Mouse (Mus musculus) 3T3-L1 (cell line): ENCODE data around the gene Crygc.
"Not testable (repeated sequence)": the region's sequence is repeated elsewhere in the genome, so short reads cannot be mapped to it uniquely, and the experiment has no call there.

Experiments used
- DNase-seq: peaks from one replicate; pipeline ENCODE4 v3.0.0-alpha.2; 2015; ENCODE audit warnings: low read depth, low spot score

The Crygc gene

DNA sequence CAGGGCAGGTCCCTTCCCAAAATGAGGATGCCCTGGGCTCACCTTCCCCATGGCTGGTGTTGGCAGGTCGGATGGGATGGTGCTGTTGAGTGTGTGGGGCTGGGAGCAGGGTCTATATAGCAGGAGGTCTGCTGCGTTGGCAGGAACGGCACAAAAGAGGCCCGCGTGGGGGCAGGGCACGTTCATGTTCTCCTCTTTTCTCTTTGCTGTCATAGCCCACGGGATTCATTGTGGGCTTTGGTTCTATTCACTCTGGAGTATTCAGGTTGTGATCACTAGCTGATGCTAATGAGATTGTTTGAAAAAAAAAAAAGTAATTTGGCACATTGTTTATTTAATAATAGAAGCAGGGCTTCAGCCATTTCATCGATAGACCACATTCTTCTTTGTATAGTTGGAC lies 10.1 kb downstream of the Crygc start, which contains the start of gene Crygd:
Gene Crygd (minus strand): TSS at position 101 of the 400 bp plus-strand sequence.
- DNase-seq: no peak

DNA sequence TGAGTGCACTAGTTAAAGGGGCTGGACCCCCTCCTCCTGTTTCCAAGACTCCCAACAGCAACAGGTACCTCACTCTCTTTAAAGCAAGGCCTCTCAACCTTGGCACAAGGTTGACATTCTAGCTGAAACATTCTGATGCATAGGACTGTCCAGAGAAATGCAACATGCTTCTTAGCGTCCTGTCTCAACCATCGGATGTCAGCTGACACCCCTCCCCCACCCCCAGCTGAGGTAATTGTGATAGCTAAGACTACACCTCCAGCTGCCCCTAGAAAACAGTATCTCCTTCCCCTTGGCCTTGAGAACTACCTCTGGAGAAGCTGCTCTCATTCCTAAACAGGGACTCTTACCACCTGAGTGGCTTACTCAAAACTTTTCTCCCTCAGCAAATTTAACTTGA lies 21.3 kb downstream of the Crygc start:
- DNase-seq: no peak

DNA sequence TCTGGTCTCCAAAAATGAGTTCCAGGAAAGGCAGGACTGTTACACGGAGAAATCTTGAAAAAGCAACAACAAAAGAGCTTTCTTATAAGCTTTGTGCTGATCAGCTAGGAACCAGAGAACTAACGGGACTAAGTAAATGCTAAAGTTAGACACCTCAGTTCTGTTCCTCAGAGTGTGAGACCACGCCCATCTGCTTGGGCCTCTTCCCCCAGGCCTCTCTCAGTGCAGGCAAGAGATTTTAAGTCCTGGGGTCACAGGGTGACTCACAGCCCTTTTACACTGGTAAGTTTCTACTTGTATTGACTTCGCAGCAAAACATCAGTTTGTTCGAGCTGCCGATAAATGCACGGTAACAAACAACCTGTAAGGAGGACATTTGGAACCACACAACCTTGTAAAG lies 21.8 kb downstream of the Crygc start:
- DNase-seq: peak; percentile 18

GRCm38 (mm10) chr1:65050952-65051351 lies 22.5 kb downstream of the Crygc start, which contains the start of gene Cryge:
Gene Cryge (minus strand): TSS chr1:65051149.
- DNase-seq: not testable (repeated sequence)

DNA sequence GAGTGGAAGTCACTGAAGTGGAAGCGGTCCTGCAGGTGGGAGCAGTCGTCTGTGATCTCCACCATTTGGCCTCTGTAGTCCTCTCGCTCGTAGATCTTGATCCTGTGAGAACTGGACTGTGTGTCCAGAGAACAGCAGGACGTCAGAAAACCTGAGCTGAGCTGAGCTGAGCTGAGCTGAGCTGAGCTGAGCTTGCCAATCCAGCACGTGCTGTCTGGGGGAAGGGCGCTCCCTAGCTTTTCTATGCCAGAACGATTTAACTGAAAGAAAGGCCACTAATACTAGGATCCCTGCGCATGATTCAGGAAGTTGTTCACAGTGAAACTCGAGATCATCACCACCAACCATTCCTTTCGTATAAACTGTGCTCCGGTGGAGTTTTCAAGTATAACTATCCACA lies 24.7 kb downstream of the Crygc start:
- peak; percentile 18 for DNase-seq

DNA sequence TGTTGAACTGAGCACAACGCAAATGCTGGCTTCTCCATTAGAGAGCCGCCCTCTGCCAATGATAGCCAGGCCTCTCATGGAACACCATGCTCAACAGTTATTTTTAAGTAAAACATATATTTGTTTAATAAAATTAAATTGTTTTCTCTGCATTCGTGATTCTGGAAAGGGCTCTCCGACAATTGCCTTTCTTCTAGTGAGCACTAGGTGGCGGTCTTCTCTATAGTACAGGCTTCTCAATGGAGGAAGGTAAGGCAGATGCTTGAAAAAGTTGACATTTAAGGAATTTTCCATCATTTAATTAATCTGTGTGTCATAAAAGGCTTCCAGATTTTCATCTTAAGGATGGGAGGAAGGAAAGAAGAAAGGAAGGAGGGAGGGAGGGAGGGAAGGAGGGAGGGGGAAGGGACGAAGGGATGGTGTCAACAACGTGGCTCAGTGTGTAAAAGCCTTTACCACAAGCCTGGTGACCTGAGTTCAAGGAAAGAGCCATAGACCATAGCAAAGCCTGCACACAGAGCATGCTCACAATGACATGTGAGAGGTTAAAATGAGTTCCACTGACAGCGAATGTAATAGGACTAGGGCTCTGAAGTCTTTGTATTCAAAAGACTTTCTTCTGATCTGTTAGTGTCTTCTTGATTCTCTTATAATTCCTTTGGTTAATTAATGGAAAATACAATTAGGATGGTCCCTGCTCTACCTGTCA lies 26.9 kb downstream of the Crygc start:
- peak; percentile 76 for DNase-seq

DNA sequence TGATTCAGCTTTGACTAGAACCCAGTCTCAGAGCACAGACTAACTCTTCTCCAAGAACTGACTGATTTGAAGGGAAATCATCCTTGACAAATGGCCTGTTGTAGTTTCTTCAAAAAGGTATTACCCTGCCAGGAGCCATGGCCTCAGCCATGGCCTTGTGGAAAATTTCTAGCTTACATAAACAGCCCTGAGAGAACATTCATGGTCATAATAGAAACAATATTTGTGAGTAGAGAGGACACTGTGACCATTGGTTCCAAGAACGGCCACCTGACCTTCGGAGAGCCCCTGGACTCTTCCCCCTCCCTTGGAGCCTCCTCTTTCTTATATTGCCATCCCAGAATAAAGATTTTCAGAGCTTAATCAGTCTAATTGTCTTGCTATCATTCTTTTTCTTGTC lies 30.1 kb downstream of the Crygc start:
- no peak for DNase-seq

- peak; percentile 36 for DNase-seq
Observed at GRCm38 (mm10) chr1:65041837-65042236, 31.7 kb downstream of the Crygc start.

DNA sequence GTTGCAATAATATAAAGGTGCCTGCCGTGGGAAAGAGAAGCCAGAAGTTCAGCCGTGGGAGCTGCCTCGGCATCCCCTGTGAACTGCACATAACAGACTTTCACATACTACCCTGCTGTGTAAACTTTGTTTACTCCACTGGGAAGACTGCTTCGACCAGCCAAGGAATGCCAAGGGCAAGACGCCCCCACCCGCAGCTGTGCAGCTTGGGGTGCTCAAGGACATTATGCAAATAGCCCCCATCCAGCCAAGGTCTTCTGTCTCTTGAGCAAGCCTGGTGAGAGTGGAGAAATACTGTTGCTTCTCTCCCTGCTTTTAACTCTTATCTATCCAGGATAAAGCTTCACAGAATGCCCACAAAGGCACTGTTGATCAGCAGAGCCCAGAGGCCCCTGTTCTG lies 32.7 kb downstream of the Crygc start:
- DNase-seq: no peak

- no peak for DNase-seq
Observed at GRCm38 (mm10) chr1:65039679-65040078, 33.8 kb downstream of the Crygc start.

DNA sequence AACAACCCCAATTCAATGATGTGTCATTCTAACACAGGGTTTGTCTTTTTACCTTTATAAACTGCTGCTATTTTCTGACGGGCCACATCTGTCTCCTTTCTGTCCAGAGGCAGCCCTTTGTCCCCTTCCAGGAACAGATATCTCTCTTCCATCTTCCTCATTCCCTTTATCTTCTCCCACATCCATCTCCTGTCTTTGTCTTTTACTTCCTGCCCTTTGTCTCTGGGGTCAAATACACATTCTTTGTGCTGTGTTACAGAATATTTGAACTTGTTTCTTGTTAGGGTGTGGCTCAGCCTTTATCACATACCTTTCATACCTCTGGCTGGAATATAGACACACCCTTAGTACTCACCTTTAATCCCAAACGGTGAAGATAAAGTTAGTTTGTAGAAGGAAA lies 35.9 kb downstream of the Crygc start:
- no peak for DNase-seq

DNA sequence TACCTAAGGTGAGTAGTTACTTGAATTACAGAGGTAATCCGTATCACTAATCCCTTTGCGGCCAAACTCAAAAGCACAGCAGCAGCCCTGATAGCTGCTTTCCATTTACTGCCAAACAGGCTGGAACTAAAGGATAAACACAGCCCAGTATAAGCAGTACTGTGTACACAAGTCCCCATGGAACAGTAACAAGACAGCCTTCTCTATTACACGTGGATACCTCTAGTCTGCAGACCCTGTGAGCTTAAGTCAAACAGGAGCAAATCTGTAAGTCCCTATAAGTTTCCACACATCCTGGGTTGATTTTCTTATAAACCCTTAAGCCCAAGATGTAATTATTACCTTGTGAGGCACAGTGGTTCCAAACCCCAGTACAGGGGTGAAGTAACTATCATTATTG lies 38.0 kb downstream of the Crygc start:
- no peak for DNase-seq

DNA sequence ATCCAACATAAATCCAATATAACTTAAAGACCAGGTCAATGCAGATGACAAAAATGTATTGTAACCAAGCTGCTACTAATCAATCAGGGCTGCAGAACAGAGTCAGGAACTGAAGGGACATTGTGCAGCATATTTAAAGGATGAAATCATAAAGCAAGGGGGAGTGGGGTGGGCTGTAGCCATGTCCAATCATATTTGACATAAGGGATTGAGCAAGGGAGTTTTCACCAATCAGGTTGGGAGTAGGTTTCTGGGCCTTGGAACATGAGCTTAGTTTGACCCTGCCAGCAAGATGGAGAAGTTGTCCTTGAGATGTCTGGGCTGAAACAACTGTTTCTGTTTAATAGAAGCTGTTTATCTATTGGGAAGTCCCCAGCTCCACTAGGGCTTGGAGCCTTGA lies 40.8 kb downstream of the Crygc start, which contains the start of gene Akr1cl:
Gene Akr1cl (minus strand): TSS at position 119 of the 400 bp plus-strand sequence.
- peak; percentile 20 for DNase-seq

GRCm38 (mm10) chr1:65028206-65028605 lies 45.3 kb downstream of the Crygc start:
- DNase-seq: no peak
